Mouse (Mus musculus) myocyte (in vitro differentiated cells): ENCODE measurements around the gene Kmt5b.

ENCODE experiments used
- CEBPB ChIP-seq: IDR thresholded peaks from 2 replicates; pipeline ENCODE4 v1.6.1; 2011; ENCODE audit warnings: mild to moderate bottlenecking, moderate library complexity; ENCODE audit not compliant: poor library complexity, insufficient read depth, severe bottlenecking
- E2F4 ChIP-seq: IDR thresholded peaks from one replicate; pipeline ENCODE4 v1.6.1; 2011; ENCODE audit warnings: mild to moderate bottlenecking, control low read depth, moderate library complexity; ENCODE audit not compliant: insufficient read depth
- MAX ChIP-seq: IDR thresholded peaks from one replicate; pipeline ENCODE4 v1.6.1; 2011; ENCODE audit warnings: low read depth, mild to moderate bottlenecking, control low read depth
- MYOD1 ChIP-seq, 3 experiments: IDR thresholded peaks; one replicate each; pipeline ENCODE4 v1.6.1; 2011; ENCODE audit warnings: control low read depth in 2 of 3, low read depth in 2 of 3, mild to moderate bottlenecking in 2 of 3, moderate library complexity in 1 of 3; ENCODE audit not compliant: insufficient read length in 2 of 3, control insufficient read depth in 1 of 3
- POLR2A ChIP-seq: IDR thresholded peaks from one replicate; pipeline ENCODE4 v1.6.1; 2011; ENCODE audit warnings: low read depth, mild to moderate bottlenecking, control low read depth, moderate library complexity; ENCODE audit not compliant: insufficient read length
- POLR2AphosphoS2 ChIP-seq: IDR thresholded peaks from one replicate; pipeline ENCODE4 v1.6.1; 2011; ENCODE audit warnings: low read depth, control low read depth; ENCODE audit not compliant: insufficient read length
- REST ChIP-seq: IDR thresholded peaks from one replicate; pipeline ENCODE4 v1.6.1; 2011; ENCODE audit warnings: mild to moderate bottlenecking, control low read depth, moderate library complexity; ENCODE audit not compliant: insufficient read depth, insufficient read length
- TCF12 ChIP-seq: IDR thresholded peaks from one replicate; pipeline ENCODE4 v1.6.1; 2011; ENCODE audit warnings: mild to moderate bottlenecking, control low read depth; ENCODE audit not compliant: poor library complexity, insufficient read depth, severe bottlenecking
- TCF3 ChIP-seq: IDR thresholded peaks from one replicate; pipeline ENCODE4 v1.6.1; 2011; ENCODE audit warnings: low read depth, control low read depth; ENCODE audit not compliant: insufficient read length
- USF1 ChIP-seq: IDR thresholded peaks from one replicate; pipeline ENCODE4 v1.6.1; 2011; ENCODE audit warnings: low read depth, mild to moderate bottlenecking, control low read depth, moderate library complexity

DNA sequence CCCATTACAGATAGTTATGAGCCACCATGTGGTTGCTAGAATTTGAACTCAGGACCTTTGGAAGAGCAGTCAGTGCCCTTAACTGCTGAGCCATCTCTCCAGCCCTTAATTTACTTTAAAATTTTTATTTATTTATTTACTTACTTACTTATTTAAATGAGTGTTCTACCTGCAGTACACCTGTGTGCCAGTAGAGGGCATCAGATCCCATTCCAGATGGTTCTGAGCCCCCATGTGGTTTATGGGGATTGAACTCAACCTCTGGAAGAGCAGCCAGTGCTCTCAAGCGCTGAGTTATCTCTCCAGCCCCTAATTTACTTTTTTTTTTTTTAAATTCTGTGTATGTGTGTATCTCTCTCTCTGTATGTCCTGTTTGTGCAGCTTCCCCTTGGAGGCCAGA, 42.4 kb upstream of the Kmt5b start:
- TF ChIP-seq POLR2A (no peak), CEBPB (no peak), MYOD1 (IDR thresholded peaks at IDR 0.05; ENCODE audit: control insufficient read depth in 1 of 3, insufficient read length in 2 of 3, low read depth in 2 of 3) (no peak), E2F4 (no peak), TCF12 (no peak), POLR2AphosphoS2 (no peak), MAX (no peak), REST (no peak), USF1 (no peak), TCF3 (no peak)
